Mouse (Mus musculus) gastrocnemius, postnatal 4 days (tissue): ENCODE results near the gene Cd2. TPM values are rescaled to one million over a fixed set of nuclear protein-coding genes. Genes with fewer than 3 reads are reported as not detected.
A peak's percentile ranks its signal among the peaks of the same experiment; 100 is the strongest.

Source experiments
- DNase-seq, 2 experiments: peaks; one replicate each; pipeline ENCODE4 v3.0.0; 2021 to 2022; ENCODE audit warnings: low spot score in 2 of 2, mixed read lengths in 2 of 2
- total RNA-seq, 2 experiments: library from RNA; stranded (reverse); gene quantifications; 2 replicates each; pipeline ENCODE4 v1.2.3; 2021

The Cd2 gene
- total RNA-seq, 2 experiments from 2014 or later: 0.47 TPM; not detected in 1

DNA sequence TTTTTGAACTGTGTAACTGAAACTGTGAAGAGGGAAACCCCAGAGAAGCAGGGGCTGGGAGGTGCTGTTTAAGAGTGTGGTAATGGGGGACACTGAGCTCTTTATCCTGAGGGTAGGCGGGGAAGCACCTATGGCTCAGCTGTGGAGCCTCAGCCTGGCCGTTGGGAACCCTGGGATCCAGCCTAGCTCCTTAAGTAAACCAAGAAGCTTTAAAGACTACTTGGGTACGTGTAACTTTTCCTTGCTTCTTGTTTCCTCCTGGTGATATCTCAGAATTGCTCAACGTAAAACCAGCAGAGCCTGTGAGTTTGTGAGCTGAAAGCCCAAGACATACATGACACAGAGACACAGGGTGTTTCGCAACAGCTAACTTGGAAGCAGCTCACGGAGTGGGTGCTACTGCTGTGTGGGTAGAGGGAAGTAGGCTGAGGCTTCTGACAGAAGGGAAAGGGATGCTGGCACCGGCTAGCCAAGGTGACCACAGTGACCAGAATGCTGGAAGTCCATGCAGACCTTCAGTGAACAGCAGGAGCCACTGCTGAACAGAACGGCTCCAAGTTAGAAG, 5.9 kb upstream of the Cd2 start:
- no peak for DNase-seq

DNA sequence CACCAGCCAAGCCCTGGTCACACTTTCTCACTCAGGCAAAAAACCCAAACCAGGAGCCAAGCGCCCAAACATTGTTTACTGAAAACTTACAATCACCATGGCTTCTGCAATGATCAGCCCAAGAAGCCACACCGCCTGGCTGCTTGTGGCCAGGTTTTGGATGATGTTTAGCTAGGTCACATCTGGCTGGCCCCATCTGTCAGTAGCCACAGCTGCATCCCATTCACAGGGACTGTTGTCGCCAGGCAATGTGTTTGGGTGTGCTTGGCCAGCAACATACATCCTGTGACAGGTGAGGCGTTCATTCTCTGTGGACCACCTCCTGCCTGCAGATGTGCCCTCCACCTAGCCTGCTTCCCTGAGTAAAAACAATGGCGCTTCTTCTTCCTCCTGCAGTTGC, 4.9 kb upstream of the Cd2 start:
- no peak for DNase-seq

DNA sequence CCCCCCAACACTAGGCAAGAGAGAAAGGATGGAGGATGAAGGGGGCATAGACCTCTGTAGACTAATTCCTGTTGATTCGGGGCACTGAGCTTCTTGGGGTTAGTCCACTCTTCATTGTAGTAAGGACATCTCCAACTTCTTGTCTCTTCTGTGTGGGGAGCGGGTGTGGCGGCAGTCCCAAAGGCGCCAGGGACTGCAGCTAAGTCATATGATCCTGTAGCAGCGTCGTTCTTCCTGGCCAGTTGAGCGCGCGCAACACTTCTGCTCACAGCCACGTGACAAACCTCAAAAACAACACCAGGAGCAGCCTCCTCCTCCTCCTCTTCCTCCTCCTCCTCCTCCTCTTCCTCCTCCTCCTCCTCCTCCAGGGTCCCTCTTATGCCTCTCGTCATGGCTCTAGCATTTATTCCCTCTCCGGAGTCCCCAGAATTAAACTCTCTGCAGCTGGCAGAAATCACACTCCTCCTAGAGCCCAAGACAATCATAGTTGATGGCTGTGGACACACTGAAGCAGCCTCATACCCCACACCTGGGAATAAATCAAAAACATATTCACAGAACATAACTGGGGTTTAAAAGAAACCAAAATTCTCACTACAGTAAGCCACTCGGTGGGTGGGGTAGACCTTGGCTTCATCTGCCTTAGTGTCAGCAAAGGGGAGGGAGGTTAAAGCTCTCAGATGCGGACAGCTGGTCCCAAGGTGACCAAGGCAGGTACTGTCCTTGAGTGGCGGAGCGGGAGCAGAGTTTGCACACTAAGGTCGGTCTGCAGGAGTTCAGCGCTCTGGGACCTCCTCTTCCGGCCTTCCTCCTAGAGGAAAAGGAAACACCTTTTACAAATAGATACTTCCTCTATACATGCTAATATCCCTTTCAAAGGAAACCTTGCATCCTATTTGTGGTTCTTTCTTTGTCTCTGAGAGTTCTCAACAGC, 3.1 kb upstream of the Cd2 start:
- DNase-seq: no peak

DNA sequence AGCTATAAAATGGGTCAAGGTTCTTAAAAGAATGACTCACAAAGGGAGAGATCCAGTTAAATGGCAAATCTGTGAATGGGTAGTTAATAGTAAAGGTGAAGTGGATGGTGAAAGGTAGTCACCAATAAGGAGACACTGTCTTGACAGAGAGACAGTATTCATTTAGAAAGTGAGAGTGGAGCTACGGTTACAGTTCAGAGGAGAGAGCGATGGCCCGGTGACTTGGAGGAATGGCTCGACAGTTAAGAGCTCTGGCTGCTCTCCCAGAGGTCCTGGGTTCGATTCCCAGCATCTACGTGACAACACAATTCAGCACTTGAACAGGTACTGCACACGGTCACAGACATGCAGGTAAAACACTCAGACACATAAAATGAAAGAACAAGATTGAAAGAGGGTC, 2.3 kb upstream of the Cd2 start:
- DNase-seq: no peak

- DNase-seq: no peak
Observed at GRCm38 (mm10) chr3:101289406-101289805, 1.7 kb upstream of the Cd2 start.

DNA sequence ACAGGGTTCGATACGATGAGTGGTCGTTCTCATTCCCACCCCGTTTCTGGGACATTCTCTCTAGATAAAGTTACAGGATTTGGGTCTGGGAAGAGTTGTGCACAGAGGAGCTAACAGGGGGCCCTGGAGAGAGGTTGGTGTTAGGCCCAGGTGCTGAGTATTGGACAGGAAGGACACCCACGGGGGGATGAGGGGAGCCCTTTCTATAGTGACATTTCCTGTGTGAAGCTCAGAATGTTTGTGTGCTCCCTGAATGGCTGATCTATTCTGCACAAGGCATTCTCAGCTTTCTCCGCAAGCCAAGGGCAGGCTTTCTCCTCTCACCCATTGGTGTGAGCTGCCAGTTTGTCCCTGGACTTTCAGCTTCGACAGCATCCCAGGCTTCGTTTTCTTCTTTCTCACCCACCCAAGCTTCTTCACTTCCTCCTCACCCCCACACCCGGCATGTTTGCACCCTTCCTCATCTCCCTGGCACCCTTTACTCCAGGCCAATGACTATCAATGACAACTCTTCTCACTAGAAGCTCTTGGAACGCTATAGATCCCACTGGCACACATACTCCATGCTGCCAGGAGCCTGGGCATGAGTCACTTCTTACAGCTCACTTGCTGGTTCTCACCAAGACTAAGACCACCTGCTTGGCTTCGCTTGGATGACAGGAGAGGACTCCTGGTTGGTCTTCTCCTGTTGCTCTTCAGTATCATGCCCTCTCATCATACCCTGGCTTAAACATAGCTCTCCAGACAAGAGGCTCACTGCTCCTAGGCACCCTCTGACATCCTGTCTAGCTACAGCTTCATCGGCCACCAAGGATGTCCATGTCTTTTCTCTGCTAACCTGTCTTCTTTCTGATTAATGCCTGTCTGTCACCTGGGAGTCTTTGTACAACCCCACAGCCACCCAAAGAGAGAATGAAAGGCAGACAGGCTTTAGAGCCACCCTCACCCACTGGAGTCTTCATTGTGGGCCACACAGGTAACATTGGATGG, 1.1 kb downstream of the Cd2 start:
- DNase-seq: no peak

DNA sequence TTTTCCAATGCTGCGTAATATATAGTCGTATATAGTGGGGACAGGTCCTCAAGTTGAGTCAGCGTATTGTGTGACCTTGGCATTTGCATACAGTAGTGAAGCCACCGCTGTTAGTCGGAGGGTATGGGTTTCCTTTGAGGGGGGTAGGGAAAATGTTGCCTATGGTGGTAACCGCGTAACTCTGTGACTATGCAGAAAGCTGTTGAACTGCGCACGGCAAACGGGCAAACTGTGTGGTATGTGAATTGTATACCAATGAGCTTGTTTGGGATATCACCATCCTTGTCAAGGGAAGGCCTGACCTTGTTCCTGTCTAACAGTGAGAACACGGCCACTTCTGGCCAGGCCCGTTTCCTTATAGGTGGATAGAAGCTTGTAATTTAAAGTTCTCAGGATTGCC, 1.9 kb downstream of the Cd2 start:
- no peak for DNase-seq

DNA sequence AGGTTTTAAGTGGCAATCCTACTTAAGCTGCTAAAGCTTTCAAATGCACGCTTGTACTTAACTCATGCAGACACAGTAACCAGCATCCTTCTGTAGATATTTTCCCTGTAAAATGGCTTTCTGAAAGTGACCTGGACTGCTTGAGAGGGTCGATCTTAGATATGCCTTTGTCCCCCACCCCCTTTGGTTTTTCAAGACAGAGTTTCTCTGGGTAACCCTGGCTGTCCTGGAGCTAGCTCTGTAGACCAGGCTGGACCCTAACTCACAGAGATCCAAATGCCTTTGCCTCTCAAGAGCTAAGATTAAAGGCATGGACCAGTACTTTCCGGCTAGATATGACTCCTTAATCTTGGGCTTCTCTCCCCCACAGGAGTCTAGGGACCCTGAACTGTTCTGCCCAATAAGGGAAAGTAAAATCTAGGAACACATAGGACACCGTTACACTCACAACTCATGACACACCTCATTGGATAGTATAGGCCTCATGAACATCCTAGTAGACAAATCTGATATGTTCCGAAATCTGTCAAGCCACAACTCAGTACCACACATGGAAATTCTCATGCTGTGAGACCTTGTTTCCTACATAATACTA, 2.6 kb downstream of the Cd2 start:
- DNase-seq: no peak

- no peak for DNase-seq
Observed at GRCm38 (mm10) chr3:101283869-101284706, 3.7 kb downstream of the Cd2 start.

- DNase-seq: no peak
Observed at GRCm38 (mm10) chr3:101283441-101283840, 4.3 kb downstream of the Cd2 start.

- no peak for DNase-seq
Observed at GRCm38 (mm10) chr3:101282556-101283180, 5.1 kb downstream of the Cd2 start.

DNA sequence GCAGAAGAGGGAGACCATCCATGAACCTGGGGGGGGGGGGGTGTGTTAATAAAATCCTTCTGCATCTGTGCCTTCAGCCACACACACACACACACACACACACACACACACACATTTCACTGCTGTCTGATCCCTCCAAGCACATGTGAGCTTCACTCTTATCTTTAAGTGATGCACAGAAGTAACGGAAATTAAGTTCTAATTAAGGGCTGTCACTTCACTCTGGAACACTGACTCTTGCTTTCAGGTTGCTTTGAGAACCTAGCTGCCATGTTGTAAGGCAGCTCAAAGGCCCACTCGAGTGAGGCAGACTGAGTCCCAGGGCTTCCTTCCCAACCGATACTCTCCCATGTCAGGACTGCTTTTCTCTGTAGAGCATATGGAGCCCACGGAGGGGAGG, 5.9 kb downstream of the Cd2 start:
- no peak for DNase-seq

- DNase-seq: peak; percentile 55 to 83
Observed at GRCm38 (mm10) chr3:101280348-101281311, 7.1 kb downstream of the Cd2 start.

- no peak for DNase-seq
Observed at GRCm38 (mm10) chr3:101279561-101279960, 8.2 kb downstream of the Cd2 start.

GRCm38 (mm10) chr3:101278396-101278795, 9.3 kb downstream of the Cd2 start:
- DNase-seq: no peak

- DNase-seq: no peak
Observed at GRCm38 (mm10) chr3:101277830-101278229, 9.9 kb downstream of the Cd2 start.

- no peak for DNase-seq
Observed at GRCm38 (mm10) chr3:101276501-101277320, 11.0 kb downstream of the Cd2 start.
